Mouse (Mus musculus) mesoderm, embryonic 11.5 days (tissue): ENCODE data around the gene Itgb3bp.

Source experiments
- DNase-seq: peaks from one replicate; pipeline ENCODE4 v3.0.0-alpha.2; 2012; ENCODE audit warnings: low read depth, low spot score

The Itgb3bp gene

DNA sequence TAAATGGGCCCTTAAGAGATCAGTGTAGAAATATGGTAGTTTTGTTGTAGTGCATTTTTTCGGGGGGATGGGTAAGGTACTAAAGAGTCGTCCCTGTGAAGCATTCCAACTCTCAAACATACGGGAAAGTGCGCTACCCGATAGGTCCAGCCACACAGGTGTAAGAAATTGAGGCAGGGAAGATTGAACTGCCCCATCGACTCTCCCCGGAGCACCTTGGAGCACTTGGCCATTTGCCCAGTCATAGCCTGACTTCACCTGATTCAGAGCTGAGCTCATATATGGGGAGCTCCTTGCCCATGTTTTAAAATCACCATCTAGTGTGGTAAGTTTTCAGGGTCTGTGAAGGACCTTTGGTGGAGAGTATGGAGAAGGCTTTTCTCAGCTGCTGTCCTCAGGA is 5.2 kb upstream of the Itgb3bp start:
- DNase-seq: no peak

DNA sequence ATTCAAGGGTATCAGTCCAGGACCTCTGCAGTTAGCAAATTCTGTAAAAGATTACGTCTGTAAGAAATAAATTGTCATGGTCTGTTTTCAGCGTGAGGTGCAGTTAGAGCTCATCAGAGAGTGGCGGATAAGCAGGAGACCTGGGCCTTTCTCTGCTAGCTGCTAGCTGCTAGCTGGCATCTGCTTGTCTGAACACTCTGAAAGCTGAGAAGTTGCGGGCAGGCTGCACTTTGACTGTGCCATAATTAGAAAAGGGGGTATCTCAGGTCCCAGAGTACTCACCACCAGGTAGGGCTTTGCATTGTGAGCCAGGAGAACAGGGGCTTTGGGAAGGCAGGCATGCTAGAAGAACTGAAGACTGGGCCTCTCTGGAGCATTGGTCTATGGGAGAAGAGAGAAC is 2.2 kb upstream of the Itgb3bp start:
- DNase-seq: no peak

DNA sequence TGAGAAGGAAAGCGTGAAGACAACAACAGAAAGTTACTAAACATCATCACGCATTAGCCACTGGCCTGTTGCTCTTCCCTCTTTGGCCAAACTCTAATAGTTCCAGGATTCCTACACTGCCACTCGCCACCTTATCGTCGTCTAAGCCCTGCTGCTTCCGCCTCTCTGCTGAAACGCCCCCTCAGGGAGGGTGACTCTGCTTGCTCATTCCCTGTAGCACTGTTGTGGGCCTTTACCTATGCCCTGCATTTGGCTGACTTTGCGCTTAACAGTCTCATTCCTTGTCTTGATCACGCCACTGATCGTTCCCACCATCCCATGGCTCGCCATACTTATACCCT is 1.6 kb upstream of the Itgb3bp start:
- DNase-seq: no peak

DNA sequence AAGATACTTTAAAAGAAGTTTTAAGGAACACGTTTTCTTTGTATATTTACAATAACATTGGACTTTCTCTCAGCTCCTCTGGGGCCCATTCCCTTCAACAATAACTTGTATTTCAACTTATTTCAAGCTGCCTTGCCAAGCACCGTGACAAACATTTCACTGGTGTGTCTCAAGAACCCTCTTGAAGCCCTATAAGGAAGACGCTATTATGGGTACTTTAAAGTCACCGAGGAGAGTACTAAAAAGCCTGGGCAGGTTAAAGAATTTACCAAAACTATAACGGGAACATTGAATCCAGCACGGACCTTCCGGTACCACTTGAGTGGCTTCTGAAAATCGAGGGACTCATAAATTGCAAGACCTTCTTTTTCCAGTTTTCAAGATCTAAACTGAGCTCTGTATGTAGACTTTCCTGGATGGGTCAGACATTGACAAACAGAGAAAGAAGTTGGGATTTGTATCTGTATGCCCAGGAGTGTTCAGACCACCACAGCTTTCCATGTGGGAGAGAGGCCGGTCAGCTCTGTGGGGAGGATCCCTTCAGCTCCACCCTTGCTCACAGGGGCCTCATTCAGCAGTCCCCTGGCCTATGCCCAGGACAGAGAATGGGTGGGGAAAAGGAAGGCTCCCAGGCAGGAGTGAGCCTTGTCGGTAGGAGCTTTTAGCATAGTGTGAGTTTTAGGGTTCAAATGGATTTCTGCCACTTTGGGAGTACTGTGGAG is 1.1 kb upstream of the Itgb3bp start:
- no peak for DNase-seq

DNA sequence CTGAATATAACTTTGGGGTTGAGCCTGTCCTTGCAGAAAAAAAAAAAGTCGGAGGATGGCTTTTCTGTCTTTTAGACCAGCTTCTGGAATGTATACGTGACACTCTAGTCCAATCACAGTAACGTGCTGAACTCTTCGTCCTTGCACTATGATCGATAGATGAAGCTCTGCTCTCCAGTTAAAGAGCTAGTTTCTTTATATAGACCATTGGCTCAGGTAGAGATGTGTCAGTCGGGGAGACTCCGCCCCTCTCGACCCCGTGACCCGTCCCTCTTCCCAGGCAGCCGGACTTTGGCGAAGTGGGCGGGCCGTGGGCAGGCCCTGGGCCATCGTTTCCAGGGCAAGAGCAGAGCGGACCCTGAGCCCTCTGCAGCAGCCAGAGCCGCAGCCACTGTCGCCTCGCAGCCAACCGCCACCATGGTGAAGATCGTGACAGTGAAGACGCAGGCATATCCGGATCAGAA is 432 bp downstream of the Itgb3bp start, which contains the start of gene Pgm1:
Pgm1 (plus strand) TSS at position 266 of the 464 bp plus-strand sequence.
- DNase-seq: peak; percentile 71

DNA sequence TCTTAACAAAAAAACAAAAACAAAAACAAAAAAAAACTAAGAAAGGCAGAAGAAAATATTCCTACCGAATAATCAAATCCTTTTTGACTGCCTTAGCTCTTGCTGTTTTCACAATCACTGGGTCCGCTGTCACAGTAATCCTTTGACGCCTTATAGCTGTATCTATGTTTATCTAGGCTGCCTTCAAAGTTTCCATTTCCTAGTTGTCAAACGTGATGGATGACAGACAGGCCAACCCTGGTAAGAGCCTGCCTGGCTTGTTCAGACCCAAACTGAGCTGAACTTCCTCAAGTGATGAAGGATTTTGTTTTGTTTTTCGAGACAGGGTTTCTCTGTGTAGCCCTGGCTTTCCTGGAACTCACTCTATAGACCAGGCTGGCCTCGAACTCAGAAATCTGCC is 1.1 kb downstream of the Itgb3bp start:
- no peak for DNase-seq

DNA sequence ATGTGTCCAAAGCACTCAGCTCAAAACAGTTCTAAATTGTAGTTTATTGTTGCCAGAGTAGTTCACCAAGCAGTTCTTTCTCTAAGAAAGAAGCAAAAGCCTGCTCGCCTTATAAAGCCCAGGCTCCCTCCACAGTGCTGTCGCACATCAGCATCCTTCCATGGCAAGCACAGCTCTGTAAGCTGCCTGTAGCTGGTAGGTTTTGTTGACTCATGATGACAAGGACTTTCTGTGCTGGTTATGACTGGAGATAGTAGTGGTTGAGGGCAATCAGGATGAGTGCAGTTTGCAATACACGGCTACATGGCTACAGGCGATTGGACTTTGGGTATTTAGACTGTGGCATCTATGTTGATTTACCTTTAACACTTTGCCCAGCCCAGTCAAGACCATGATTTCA is 3.2 kb downstream of the Itgb3bp start:
- DNase-seq: no peak

DNA sequence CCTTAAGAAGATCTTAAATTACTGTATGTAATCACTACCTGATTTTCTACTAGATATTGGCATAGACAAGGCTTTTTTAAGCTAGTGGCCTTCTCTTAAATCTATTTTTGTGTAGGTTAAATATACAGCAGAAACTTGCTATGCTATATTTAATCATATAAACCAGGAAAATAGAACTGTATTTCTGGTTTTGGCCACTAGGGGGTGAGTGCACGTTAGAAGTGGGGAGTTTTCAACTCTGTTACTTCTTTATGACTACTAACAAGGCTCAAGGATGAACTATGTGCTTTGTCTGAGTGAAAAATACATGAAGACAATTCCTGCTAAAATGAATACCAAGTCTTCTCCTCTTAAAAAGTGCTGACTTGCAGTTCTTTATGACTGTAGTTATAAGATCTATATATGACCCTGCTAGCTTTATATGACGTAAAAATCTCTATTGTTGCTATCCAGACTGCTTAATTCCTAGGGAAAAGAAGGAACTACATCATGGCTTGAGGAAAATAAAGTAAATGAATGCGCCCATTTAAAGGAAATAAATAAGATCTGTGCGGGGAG is 15.6 kb downstream of the Itgb3bp start:
- DNase-seq: peak; percentile 38

DNA sequence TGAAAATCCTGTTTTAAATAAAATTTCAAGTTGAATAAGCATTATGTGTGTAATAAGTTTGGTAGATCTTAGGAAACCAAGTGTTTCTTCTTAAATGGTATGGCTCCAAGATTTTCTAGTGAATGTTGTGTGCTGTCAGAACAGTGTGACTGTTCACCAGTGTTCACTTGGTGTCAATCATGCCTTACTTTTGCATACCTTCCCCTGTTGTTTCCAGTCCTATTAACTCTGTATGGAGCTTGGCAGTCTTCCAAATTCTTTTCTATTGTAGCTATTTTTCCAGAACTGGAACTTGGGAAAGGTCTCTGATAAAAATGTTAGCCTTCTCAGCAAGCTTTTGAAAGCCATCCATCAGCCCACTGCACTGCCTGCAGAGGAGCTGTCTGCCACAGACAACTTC is 47.2 kb downstream of the Itgb3bp start:
- no peak for DNase-seq

DNA sequence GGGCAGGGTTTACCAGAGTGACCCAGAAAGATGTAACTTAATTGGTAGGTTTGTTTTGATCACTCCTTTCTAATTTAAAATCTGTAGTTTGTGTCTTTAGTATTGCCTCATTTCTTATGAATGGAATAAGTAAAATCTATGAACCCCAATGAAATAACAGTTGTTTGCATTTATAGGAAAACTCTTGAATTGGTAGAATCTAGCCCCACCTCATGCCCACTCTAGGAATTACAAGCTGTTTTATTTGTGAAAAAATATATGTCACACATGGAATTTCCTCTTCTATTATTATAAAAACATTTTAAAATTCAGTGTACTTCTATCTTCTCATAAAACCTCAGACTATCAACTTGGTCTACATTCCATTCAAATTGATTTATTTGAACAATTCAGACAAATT is 47.7 kb downstream of the Itgb3bp start:
- DNase-seq: peak; percentile 12

DNA sequence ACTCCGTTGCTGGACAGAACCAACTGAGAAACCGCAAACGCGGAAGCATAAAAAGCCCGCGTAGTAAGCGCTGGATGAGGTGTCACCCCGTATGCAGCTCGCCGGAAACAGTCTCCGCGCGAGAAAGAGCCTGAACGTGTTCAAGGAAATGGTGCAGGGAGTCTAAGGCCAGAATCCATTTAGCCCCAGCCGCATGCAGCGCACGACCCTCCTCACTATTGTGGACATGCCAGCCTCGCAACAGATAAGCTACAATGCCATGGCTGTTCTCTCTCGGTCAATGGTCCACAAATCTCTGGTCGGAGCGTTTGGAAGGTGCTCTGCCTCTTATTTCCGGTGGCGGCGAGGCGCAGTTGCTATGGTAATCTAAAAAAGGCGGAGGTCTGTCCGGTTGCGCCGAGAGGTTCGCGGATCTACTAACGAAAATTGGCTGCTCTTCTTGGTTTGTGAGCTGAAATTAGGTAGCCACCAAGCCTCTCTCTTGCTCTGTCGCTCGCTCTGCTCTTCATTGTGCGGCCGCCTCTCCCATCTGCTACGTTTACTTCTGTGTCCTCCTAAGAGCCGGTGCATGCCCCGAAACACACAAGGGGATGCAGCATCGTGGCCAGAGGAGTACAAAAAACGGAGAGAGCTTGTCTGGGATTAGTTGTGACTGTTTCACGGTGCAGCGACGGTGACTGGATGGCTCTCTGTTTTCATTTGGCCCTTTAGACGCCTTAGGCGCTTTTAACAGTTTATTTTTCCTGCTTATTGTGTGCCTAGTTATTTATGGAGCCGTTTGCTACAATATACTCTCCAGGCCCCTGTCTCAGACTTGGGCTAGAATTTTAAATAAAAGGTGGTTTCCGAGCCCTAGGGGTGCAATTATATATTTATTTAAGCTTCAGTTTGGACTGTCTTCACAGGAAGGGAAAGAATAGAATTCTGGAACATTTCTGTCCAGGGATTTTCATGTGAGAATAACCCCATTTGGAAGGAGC is 100.2 kb downstream of the Itgb3bp start, which contains the start of gene Efcab7:
Efcab7 (plus strand) TSS at position 105 of the 980 bp plus-strand sequence.
- peak; percentile 89 for DNase-seq

DNA sequence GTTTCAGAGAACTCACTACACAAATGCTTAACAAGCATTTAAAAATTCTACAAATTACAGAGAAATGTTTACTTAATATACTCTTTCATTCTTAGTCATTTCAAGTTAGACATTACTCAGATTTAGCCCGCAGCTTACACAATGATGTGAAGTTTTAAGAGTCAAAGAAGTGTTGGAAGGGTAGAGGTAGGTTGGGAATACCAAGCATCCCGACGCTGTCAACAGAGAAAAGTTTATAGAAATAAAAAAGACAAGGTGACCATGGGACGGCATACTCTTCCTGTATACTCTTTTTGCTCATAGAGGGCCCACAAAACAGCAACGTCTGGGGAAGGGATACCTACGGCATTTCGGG is 100.9 kb downstream of the Itgb3bp start:
- DNase-seq: no peak

DNA sequence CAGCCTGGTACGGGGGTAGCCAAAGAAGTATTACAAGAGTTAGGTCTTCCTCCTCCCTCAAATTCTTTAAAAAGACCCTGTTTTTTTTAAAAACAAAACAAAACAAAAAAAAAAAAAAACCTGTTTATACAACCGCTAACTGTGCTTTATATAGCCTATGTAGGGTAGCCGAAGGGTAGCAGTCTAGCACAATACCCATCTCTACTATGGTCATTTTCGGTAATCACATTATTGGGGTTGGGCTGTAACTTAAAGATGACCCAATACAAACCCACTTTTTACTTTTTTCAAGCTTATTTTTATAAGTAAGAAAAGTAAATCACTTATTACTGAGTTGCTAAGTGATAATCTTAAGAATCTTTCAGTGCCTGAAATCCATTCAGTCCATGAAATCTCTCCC is 101.3 kb downstream of the Itgb3bp start:
- DNase-seq: no peak

DNA sequence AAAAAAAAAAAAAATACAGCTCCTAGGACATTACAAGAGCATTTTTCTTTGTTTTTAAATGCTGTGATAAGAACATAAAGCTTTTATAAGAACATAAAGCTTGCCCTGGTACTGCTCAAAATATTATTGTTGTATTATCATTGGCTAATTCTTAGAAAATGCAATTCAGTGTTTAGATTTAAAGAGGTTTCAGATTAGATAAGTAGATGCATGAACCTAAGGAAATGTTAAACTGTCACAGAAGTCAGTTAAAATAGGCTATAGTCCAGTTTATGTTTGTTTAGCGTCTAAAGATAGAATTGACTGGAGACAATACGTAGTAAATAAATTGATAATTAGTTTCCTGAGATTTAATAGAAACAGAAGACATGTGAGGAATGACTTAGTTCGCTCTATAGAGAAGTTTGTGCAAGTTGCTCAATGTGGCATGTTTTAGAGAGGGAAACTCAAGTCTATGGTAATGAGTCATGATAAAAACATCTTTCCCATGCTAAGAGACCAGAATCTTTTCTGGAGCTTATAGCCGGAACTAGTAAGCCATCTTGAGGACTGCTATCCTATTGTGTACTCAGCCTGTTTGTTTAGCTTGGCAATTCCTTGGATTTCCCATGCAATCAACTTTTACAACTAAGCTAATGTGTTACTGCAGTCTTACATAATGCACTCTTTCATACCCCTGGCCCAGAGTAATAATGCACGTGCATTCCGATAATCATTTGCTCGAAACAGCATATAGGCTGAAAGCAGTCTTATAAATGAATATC is 112.7 kb downstream of the Itgb3bp start:
- DNase-seq: no peak

DNA sequence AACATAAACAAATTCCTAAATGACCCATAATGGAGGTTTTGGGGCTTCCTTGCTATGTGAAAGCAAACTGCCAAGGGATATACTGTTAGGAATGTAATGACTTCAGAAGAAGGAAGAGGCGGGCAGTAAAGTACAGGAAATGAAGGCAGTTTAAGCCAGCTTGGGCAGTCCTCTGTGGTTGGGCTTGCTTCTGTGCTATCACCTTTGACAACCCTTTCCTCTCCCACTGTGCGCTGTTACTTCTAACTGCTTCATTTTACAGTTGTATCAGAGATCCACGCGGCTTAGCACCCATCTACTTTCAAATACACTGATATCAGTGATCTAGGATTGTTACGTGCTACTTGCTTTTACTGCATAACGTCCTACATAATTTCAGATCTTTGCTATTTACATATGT is 137.2 kb downstream of the Itgb3bp start:
- DNase-seq: peak; percentile 7

DNA sequence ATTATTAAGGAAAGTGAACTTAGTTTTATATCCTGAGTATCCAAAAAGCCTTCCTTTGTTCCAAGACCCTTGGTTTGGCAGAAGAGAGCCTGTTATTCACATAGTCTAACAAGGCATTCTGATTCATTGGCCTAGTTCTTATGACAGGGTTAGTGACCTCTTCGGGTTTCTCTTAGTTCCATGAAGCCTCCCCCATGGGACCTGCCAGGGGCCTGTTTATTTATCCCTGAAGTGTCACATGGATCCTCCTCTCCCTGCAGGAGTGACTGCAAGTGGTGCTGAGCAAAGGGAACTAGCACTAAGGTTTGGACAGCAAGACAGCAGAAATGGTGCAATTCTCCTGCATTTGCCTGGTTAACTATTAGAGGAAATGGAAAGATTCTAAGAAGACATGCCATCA is 156.6 kb downstream of the Itgb3bp start:
- DNase-seq: peak; percentile 22

DNA sequence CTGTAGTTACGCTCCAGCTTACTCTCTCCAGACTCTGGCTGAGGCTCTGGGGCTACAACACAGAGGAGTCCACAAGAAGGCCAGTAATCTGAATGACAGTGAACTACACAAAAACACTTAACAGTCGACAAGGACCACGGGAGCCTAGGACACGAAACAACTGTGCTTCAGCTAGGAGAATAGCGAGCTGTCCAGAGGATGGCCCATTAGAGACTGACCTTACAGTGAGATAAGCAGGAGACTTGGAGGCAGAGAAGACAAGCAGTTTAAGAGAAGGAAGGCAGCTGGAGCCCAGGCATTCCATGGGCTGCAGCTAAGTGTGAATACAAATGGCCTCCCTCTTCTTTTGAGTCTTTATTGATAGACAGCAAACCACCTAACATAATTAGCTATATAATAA is 159.1 kb downstream of the Itgb3bp start:
- DNase-seq: no peak

DNA sequence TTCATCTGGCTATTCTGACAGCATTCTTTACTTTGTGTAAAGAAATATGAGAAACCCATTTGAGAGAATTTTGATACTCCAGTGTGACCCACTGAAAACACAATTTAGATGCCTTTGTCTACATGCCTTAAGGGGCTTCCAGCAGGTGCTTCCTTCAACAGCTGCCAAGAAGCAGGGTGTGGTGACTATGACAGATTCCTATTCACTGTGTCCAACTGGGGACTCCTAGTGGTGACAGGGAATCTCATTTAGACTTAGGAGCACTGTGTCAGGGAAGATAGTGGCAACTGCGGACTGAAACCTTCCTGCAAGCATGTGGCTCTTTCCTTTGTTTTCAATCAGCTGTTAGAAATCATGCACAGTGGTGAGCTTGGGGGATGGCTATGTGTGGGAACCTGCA is 162.9 kb downstream of the Itgb3bp start:
- DNase-seq: peak; percentile 29

DNA sequence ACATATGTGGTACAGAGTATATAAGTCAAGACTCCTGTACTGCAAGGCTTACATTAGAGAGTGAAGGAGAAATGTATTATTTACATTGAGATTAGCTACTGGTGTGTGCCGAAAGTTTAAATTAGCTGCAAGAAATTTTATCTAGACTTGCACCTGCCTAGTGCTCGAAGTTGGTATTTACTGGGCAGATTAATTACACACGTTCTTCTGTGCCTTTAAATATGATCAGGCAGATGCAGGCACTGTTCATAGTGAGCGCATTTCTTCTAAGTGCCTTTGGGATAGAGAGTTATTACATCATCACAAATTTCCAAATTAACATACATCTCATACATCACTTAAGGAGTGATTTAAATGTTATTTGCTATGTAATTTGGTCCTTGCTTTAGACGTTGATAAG is 163.3 kb downstream of the Itgb3bp start:
- no peak for DNase-seq

DNA sequence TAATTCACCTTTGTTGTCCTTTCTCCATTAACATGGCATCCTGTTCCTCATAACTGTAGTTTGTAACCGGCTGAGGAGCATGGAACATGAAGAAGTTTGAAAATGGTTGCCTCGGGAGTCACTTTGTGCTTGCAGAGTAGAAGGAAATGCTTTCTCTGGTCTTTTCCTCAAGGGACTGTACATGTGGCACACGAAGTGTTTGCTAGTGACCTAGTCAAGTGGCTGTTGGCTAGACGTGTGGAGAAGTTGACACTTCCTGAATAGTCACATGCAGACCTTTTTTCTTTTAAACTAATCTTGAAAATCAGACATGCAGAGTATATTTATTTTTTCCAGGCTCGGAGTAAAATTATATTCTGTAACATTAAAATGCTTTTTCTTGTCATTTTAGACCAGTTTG is 177.2 kb downstream of the Itgb3bp start:
- no peak for DNase-seq

DNA sequence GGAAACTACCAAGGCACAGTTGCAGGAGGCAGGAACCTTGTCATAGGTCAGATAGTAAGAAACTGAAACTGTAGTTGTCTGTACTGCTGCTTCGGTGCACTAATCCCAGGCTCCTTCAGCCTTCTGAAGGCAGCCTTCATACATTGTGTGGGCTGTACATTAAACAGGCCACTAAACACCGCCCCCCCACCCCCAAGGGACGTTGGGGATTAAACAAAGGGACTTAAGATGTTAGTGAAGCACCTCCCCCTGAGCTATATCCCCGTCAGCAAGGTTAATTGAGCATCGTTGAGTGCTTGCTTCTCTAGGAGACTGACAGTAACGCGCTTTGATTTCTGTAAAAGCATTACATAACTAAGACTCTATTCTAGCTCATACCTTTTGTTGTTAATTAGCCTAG is 189.8 kb downstream of the Itgb3bp start:
- peak; percentile 28 for DNase-seq
